ENCODE assay signal across 31 mouse cellular contexts in genomic region chr7:141317619-141318132, GRCm38 (mm10). TPM values are rescaled to one million over a fixed set of nuclear protein-coding genes. Genes with fewer than 3 reads are reported as not detected.
A peak's percentile ranks its signal among the peaks of the same experiment; 100 is the strongest.
DNase-seq lines count a peak whose midpoint lies in the region; ATAC-seq and TF ChIP-seq lines count a peak whose summit lies in the region.
"Had no signal": no experiment of that assay in that cellular context is flagged by ENCODE, and none has a peak within 500 bp of the region (broad histone marks: within the 10 kb centered on the region; RNA-seq: fewer than 3 reads in every experiment).

No protein-coding gene starts in this region.

- TF ChIP-seq CTCF in intestine, postnatal 0 days (IDR thresholded peaks at IDR 0.05; ENCODE audit: low read depth): no peak
- no peak for TF ChIP-seq CTCF in forebrain, postnatal 0 days (IDR thresholded peaks at IDR 0.05; ENCODE audit: low read depth)

- ATAC-seq in kidney, embryonic 16.5 days (ENCODE audit: low FRiP score, low TSS enrichment): no peak
- ATAC-seq in liver, embryonic 13.5 days (ENCODE audit: low read depth): peak; percentile 45; the same call in 1 of the 2 replicates
- ATAC-seq in liver, embryonic 11.5 days (replicated peaks; ENCODE audit: low FRiP score): no peak
- ATAC-seq in intestine, embryonic 15.5 days: peak; percentile 36; the same call in 1 of the 2 replicates
- peak; percentile 87 for ATAC-seq in intestine, postnatal 0 days
- no peak for ATAC-seq in forebrain, postnatal 0 days
- ATAC-seq: activated CD4-positive, CD25-positive, alpha-beta regulatory T cell, adult 4 months; CD4-positive, CD25-positive, alpha-beta regulatory T cell, adult 4 months; forebrain, embryonic 15.5 days had no signal

- H3K27ac ChIP-seq in kidney, embryonic 16.5 days (ENCODE audit: low read length): no peak overlapping the region
- H3K27ac ChIP-seq in liver, embryonic 13.5 days: no peak overlapping the region
- no peak overlapping the region for H3K27ac ChIP-seq in liver, embryonic 11.5 days (ENCODE audit: low read depth, low read length)
- H3K27ac ChIP-seq in intestine, embryonic 15.5 days: no peak overlapping the region
- peak overlapping the region; percentile 73 for H3K27ac ChIP-seq in intestine, postnatal 0 days (ENCODE audit: low read depth, low read length)
- H3K27ac ChIP-seq in forebrain, postnatal 0 days (ENCODE audit: low read depth, low read length): no peak overlapping the region
- H3K27ac ChIP-seq: embryonic facial prominence, embryonic 10.5 days; embryonic facial prominence, embryonic 13.5 days; forebrain, embryonic 12.5 days; forebrain, embryonic 15.5 days; gastrocnemius, adult 2 months; hindbrain, embryonic 10.5 days; hindbrain, embryonic 13.5 days had no signal

- no peak overlapping the region for H3K4me3 ChIP-seq in kidney, embryonic 16.5 days (ENCODE audit: low read length)
- H3K4me3 ChIP-seq in liver, embryonic 13.5 days (replicated peaks): no peak overlapping the region
- H3K4me3 ChIP-seq in liver, embryonic 11.5 days (ENCODE audit: low read depth, low read length): no peak overlapping the region
- no peak overlapping the region for H3K4me3 ChIP-seq in intestine, embryonic 15.5 days (replicated peaks)
- no peak overlapping the region for H3K4me3 ChIP-seq in intestine, postnatal 0 days (ENCODE audit: low read depth, low read length)
- H3K4me3 ChIP-seq in forebrain, postnatal 0 days (ENCODE audit: low read depth, low read length): no peak overlapping the region
- H3K4me3 ChIP-seq: embryonic facial prominence, embryonic 10.5 days; embryonic facial prominence, embryonic 13.5 days; erythroblast, embryonic 14.5 days; forebrain, embryonic 12.5 days; forebrain, embryonic 15.5 days; gastrocnemius, adult 2 months; hindbrain, embryonic 10.5 days; hindbrain, embryonic 13.5 days had no signal

- no peaks in the 10 kb centered on the region for H3K27me3 ChIP-seq in kidney, embryonic 16.5 days (ENCODE audit: insufficient read depth, low read length)
- H3K27me3 ChIP-seq in liver, embryonic 13.5 days: no peaks in the 10 kb centered on the region
- H3K27me3 ChIP-seq in liver, embryonic 11.5 days (replicated peaks; ENCODE audit: control insufficient read depth, insufficient read depth, low read length): no peaks in the 10 kb centered on the region
- H3K27me3 ChIP-seq in intestine, embryonic 15.5 days (replicated peaks): no peaks in the 10 kb centered on the region
- H3K27me3 ChIP-seq in intestine, postnatal 0 days (replicated peaks; ENCODE audit: control insufficient read depth, insufficient read depth, low read length): no peaks in the 10 kb centered on the region
- no peaks in the 10 kb centered on the region for H3K27me3 ChIP-seq in forebrain, postnatal 0 days (ENCODE audit: insufficient read depth, low read length)
- H3K27me3 ChIP-seq: embryonic facial prominence, embryonic 13.5 days; forebrain, embryonic 12.5 days; forebrain, embryonic 15.5 days; hindbrain, embryonic 13.5 days had no signal

- H3K4me1 ChIP-seq in kidney, embryonic 16.5 days (ENCODE audit: insufficient read depth, low read length): no peaks in the 10 kb centered on the region
- no peaks in the 10 kb centered on the region; the same call in 1 of the 2 replicates for H3K4me1 ChIP-seq in liver, embryonic 13.5 days (replicated peaks)
- H3K4me1 ChIP-seq in liver, embryonic 11.5 days (replicated peaks; ENCODE audit: control insufficient read depth, insufficient read depth, low read length): no peaks in the 10 kb centered on the region
- H3K4me1 ChIP-seq in intestine, embryonic 15.5 days (replicated peaks): no peaks in the 10 kb centered on the region
- no peaks in the 10 kb centered on the region for H3K4me1 ChIP-seq in intestine, postnatal 0 days (replicated peaks; ENCODE audit: control insufficient read depth, insufficient read depth, low read length)
- no peaks in the 10 kb centered on the region for H3K4me1 ChIP-seq in forebrain, postnatal 0 days (ENCODE audit: insufficient read depth)
- H3K4me1 ChIP-seq: embryonic facial prominence, embryonic 10.5 days; embryonic facial prominence, embryonic 13.5 days; forebrain, embryonic 12.5 days; forebrain, embryonic 15.5 days; hindbrain, embryonic 10.5 days; hindbrain, embryonic 13.5 days had no signal

- peaks cover 88% of the 10 kb centered on the region for H3K36me3 ChIP-seq in kidney, embryonic 16.5 days (ENCODE audit: insufficient read depth, low read length)
- peaks cover 99% of the 10 kb centered on the region for H3K36me3 ChIP-seq in liver, embryonic 13.5 days
- H3K36me3 ChIP-seq in liver, embryonic 11.5 days (ENCODE audit: control insufficient read depth, insufficient read depth, low read length): peaks cover 49% of the 10 kb centered on the region
- H3K36me3 ChIP-seq in intestine, embryonic 15.5 days: peaks cover 67% of the 10 kb centered on the region
- H3K36me3 ChIP-seq in intestine, postnatal 0 days (ENCODE audit: control insufficient read depth, insufficient read depth): peaks cover 65% of the 10 kb centered on the region
- peaks cover 95% of the 10 kb centered on the region for H3K36me3 ChIP-seq in forebrain, postnatal 0 days (ENCODE audit: insufficient read depth)

- H3K4me2 ChIP-seq in kidney, embryonic 16.5 days (replicated peaks; ENCODE audit: low read depth, low read length): no peak overlapping the region
- no peak overlapping the region for H3K4me2 ChIP-seq in liver, embryonic 13.5 days
- H3K4me2 ChIP-seq in liver, embryonic 11.5 days: no peak overlapping the region
- no peak overlapping the region for H3K4me2 ChIP-seq in intestine, embryonic 15.5 days (replicated peaks)
- no peak overlapping the region for H3K4me2 ChIP-seq in intestine, postnatal 0 days (replicated peaks; ENCODE audit: low read depth)
- H3K4me2 ChIP-seq in forebrain, postnatal 0 days (ENCODE audit: low read depth): no peak overlapping the region
- H3K4me2 ChIP-seq: embryonic facial prominence, embryonic 13.5 days; forebrain, embryonic 12.5 days; forebrain, embryonic 15.5 days; heart, embryonic 11.5 days; hindbrain, embryonic 13.5 days had no signal

- no peaks in the 10 kb centered on the region for H3K9me3 ChIP-seq in kidney, embryonic 16.5 days (ENCODE audit: low read length)
- H3K9me3 ChIP-seq in liver, embryonic 13.5 days (replicated peaks): no peaks in the 10 kb centered on the region
- no peaks in the 10 kb centered on the region for H3K9me3 ChIP-seq in liver, embryonic 11.5 days (ENCODE audit: control insufficient read depth, low read length)
- H3K9me3 ChIP-seq in intestine, embryonic 15.5 days: no peaks in the 10 kb centered on the region
- H3K9me3 ChIP-seq in intestine, postnatal 0 days (ENCODE audit: control insufficient read depth): no peaks in the 10 kb centered on the region
- H3K9me3 ChIP-seq in forebrain, postnatal 0 days (ENCODE audit: low read length): no peaks in the 10 kb centered on the region
- H3K9me3 ChIP-seq: embryonic facial prominence, embryonic 10.5 days; embryonic facial prominence, embryonic 13.5 days; forebrain, embryonic 12.5 days; forebrain, embryonic 15.5 days; hindbrain, embryonic 10.5 days; hindbrain, embryonic 13.5 days had no signal

- no peak overlapping the region for H3K9ac ChIP-seq in kidney, embryonic 16.5 days (replicated peaks; ENCODE audit: low read length)
- H3K9ac ChIP-seq in liver, embryonic 13.5 days: no peak overlapping the region
- no peak overlapping the region for H3K9ac ChIP-seq in liver, embryonic 11.5 days (ENCODE audit: low read depth, low read length)
- H3K9ac ChIP-seq in intestine, embryonic 15.5 days: no peak overlapping the region
- no peak overlapping the region for H3K9ac ChIP-seq in intestine, postnatal 0 days (ENCODE audit: low read depth, low read length)
- no peak overlapping the region for H3K9ac ChIP-seq in forebrain, postnatal 0 days
- H3K9ac ChIP-seq: embryonic facial prominence, embryonic 13.5 days; forebrain, embryonic 12.5 days; forebrain, embryonic 15.5 days; hindbrain, embryonic 13.5 days had no signal

- peak; percentile 45 for DNase-seq in kidney, adult 9 months
- DNase-seq in liver, embryonic 13.5 days: no peak
- DNase-seq in liver, embryonic 11.5 days (ENCODE audit: low spot score): no peak
- DNase-seq in forebrain, postnatal 0 days: no peak
- DNase-seq in left cerebral cortex, adult 18-20 months (ENCODE audit: low spot score in 2 of 2): no peak
- DNase-seq: adrenal gland, adult 8-10 months; adrenal gland, postnatal 25 days; cerebellum, adult 11-12 months; cerebellum, adult 8-10 months; cerebellum, postnatal 10 days; cerebellum, postnatal 36 days; embryo, embryonic 11 days; gastrocnemius, adult 2 months; gastrocnemius, postnatal 14 days; heart, adult 11 months; heart, postnatal 36 days had no signal

- 86% methylated on average over 1 of the region's 1 CpGs for WGBS in kidney, embryonic 16.5 days
- WGBS in liver, embryonic 13.5 days (ENCODE audit: insufficient replicate concordance): 65% methylated on average over 1 of the region's 1 CpGs
- 77% methylated on average over 1 of the region's 1 CpGs for WGBS in liver, embryonic 11.5 days
- WGBS in intestine, embryonic 15.5 days: 90% methylated on average over 1 of the region's 1 CpGs
- 43% methylated on average over 1 of the region's 1 CpGs for WGBS in intestine, postnatal 0 days
- 75% methylated on average over 1 of the region's 1 CpGs for WGBS in forebrain, postnatal 0 days

RNA-seq across cellular contexts. Expression of gene Deaf1, which starts 9.8 kb away (rescaled TPM):
- 77.4 and 87.5 TPM in 2 replicates for polyA plus RNA-seq in kidney, embryonic 16.5 days (2015; fragmentation: Nextera tagmentation; extraction: Ambion mirVana)
- polyA plus RNA-seq in liver, embryonic 13.5 days (2015; fragmentation: Nextera tagmentation; extraction: Ambion mirVana): 16.3 and 17.1 TPM in 2 replicates
- polyA plus RNA-seq in liver, embryonic 11.5 days (2014; fragmentation: Nextera tagmentation; extraction: Ambion mirVana): 48.6 and 54.0 TPM in 2 replicates
- 63.1 and 63.5 TPM in 2 replicates for polyA plus RNA-seq in intestine, embryonic 15.5 days (2015; fragmentation: Nextera tagmentation; extraction: Ambion mirVana)
- polyA plus RNA-seq in intestine, postnatal 0 days (2015; fragmentation: Nextera tagmentation; extraction: Ambion mirVana): 52.8 and 55.7 TPM in 2 replicates
- total RNA-seq in forebrain, postnatal 0 days (2014; rRNA removed): 238 and 239 TPM in 2 replicates
- 282 and 289 TPM in 2 replicates for polyA plus RNA-seq in forebrain, postnatal 0 days (2015; fragmentation: Nextera tagmentation; extraction: Ambion mirVana)
- 10 to 100 TPM; 62.8 to 70.5 TPM for total RNA-seq in left cerebral cortex, adult 18-20 months (2021)

RNA-seq across cellular contexts. Expression of gene Tmem80, which starts 9.9 kb away (rescaled TPM):
- 49.3 and 59.8 TPM in 2 replicates for polyA plus RNA-seq in kidney, embryonic 16.5 days (2015; fragmentation: Nextera tagmentation; extraction: Ambion mirVana)
- polyA plus RNA-seq in liver, embryonic 13.5 days (2015; fragmentation: Nextera tagmentation; extraction: Ambion mirVana): 18.2 and 19.6 TPM in 2 replicates
- polyA plus RNA-seq in liver, embryonic 11.5 days (2014; fragmentation: Nextera tagmentation; extraction: Ambion mirVana): 22.2 and 27.4 TPM in 2 replicates
- 35.1 and 35.6 TPM in 2 replicates for polyA plus RNA-seq in intestine, embryonic 15.5 days (2015; fragmentation: Nextera tagmentation; extraction: Ambion mirVana)
- polyA plus RNA-seq in intestine, postnatal 0 days (2015; fragmentation: Nextera tagmentation; extraction: Ambion mirVana): 21.8 and 23.3 TPM in 2 replicates
- total RNA-seq in forebrain, postnatal 0 days (2014; rRNA removed): 25.2 and 33.2 TPM in 2 replicates
- polyA plus RNA-seq in forebrain, postnatal 0 days (2015; fragmentation: Nextera tagmentation; extraction: Ambion mirVana): 32.9 and 34.7 TPM in 2 replicates
- total RNA-seq in left cerebral cortex, adult 18-20 months (2021): 10 to 100 TPM; 24.6 to 34.6 TPM

RNA-seq across cellular contexts. Expression of gene Eps8l2, which starts 21.0 kb away (rescaled TPM):
- 59.4 and 62.9 TPM in 2 replicates for polyA plus RNA-seq in kidney, embryonic 16.5 days (2015; fragmentation: Nextera tagmentation; extraction: Ambion mirVana)
- 5.1 and 6.6 TPM in 2 replicates for polyA plus RNA-seq in liver, embryonic 13.5 days (2015; fragmentation: Nextera tagmentation; extraction: Ambion mirVana)
- polyA plus RNA-seq in liver, embryonic 11.5 days (2014; fragmentation: Nextera tagmentation; extraction: Ambion mirVana): 5.4 and 7.7 TPM in 2 replicates
- polyA plus RNA-seq in intestine, embryonic 15.5 days (2015; fragmentation: Nextera tagmentation; extraction: Ambion mirVana): 117 and 133 TPM in 2 replicates
- polyA plus RNA-seq in intestine, postnatal 0 days (2015; fragmentation: Nextera tagmentation; extraction: Ambion mirVana): 234 and 248 TPM in 2 replicates
- total RNA-seq in forebrain, postnatal 0 days (2014; rRNA removed): 1.0 and 1.1 TPM in 2 replicates
- polyA plus RNA-seq in forebrain, postnatal 0 days (2015; fragmentation: Nextera tagmentation; extraction: Ambion mirVana): 0.74 and 0.82 TPM in 2 replicates
- 1 to 10 TPM; 3.5 to 6.3 TPM for total RNA-seq in left cerebral cortex, adult 18-20 months (2021)
- polyA plus RNA-seq: activated CD4-positive, CD25-positive, alpha-beta regulatory T cell, adult 4 months; CD4-positive, CD25-positive, alpha-beta regulatory T cell, adult 4 months had no signal

RNA-seq across cellular contexts. Expression of gene Drd4, which starts 25.9 kb away (rescaled TPM):
- 1.3 and 1.5 TPM in 2 replicates for polyA plus RNA-seq in kidney, embryonic 16.5 days (2015; fragmentation: Nextera tagmentation; extraction: Ambion mirVana)
- 0.03 TPM in 1 of 2 replicates, not detected in the other for polyA plus RNA-seq in liver, embryonic 13.5 days (2015; fragmentation: Nextera tagmentation; extraction: Ambion mirVana)
- polyA plus RNA-seq in liver, embryonic 11.5 days (2014; fragmentation: Nextera tagmentation; extraction: Ambion mirVana): 0.16 and 0.17 TPM in 2 replicates
- polyA plus RNA-seq in intestine, embryonic 15.5 days (2015; fragmentation: Nextera tagmentation; extraction: Ambion mirVana): 0.35 and 0.40 TPM in 2 replicates
- polyA plus RNA-seq in intestine, postnatal 0 days (2015; fragmentation: Nextera tagmentation; extraction: Ambion mirVana): 0.33 and 0.38 TPM in 2 replicates
- 0.31 and 0.38 TPM in 2 replicates for total RNA-seq in forebrain, postnatal 0 days (2014; rRNA removed)
- 0.90 and 0.98 TPM in 2 replicates for polyA plus RNA-seq in forebrain, postnatal 0 days (2015; fragmentation: Nextera tagmentation; extraction: Ambion mirVana)
- under 1 TPM; 0.33 to 0.66 TPM for total RNA-seq in left cerebral cortex, adult 18-20 months (2021)
- total RNA-seq: adrenal gland, postnatal 25 days; gastrocnemius, adult 2 months; heart, adult 8-10 months; heart, postnatal 36 days had no signal
- polyA plus RNA-seq: activated CD4-positive, CD25-positive, alpha-beta regulatory T cell, adult 4 months; CD4-positive, CD25-positive, alpha-beta regulatory T cell, adult 4 months; erythroblast, embryonic 14.5 days; heart, embryonic 14.5 days had no signal

RNA-seq across cellular contexts. Expression of gene Sct, which starts 38.7 kb away (rescaled TPM):
- 45.2 and 47.1 TPM in 2 replicates for polyA plus RNA-seq in kidney, embryonic 16.5 days (2015; fragmentation: Nextera tagmentation; extraction: Ambion mirVana)
- polyA plus RNA-seq in liver, embryonic 13.5 days (2015; fragmentation: Nextera tagmentation; extraction: Ambion mirVana): 0.22 TPM in 1 of 2 replicates, not detected in the other
- polyA plus RNA-seq in liver, embryonic 11.5 days (2014; fragmentation: Nextera tagmentation; extraction: Ambion mirVana): 1.2 and 1.6 TPM in 2 replicates
- polyA plus RNA-seq in intestine, embryonic 15.5 days (2015; fragmentation: Nextera tagmentation; extraction: Ambion mirVana): 203 and 260 TPM in 2 replicates
- polyA plus RNA-seq in intestine, postnatal 0 days (2015; fragmentation: Nextera tagmentation; extraction: Ambion mirVana): 348 and 368 TPM in 2 replicates
- total RNA-seq in forebrain, postnatal 0 days (2014; rRNA removed): not detected in 2 replicates
- polyA plus RNA-seq in forebrain, postnatal 0 days (2015; fragmentation: Nextera tagmentation; extraction: Ambion mirVana): 2.9 and 3.9 TPM in 2 replicates
- total RNA-seq in left cerebral cortex, adult 18-20 months (2021): not detected
- total RNA-seq: adrenal gland, postnatal 25 days; gastrocnemius, adult 2 months; heart, adult 8-10 months; heart, postnatal 36 days had no signal
- polyA plus RNA-seq: activated CD4-positive, CD25-positive, alpha-beta regulatory T cell, adult 4 months; CD4-positive, CD25-positive, alpha-beta regulatory T cell, adult 4 months; erythroblast, embryonic 14.5 days had no signal

Comparison
In these comparisons a context has a peak if more than half of its experiments do, and no peak if none do; other contexts are left out.
1. ATAC-seq: peak in liver, embryonic 13.5 days (single experiment), intestine, embryonic 15.5 days (single experiment) and intestine, postnatal 0 days (single experiment); none in kidney, embryonic 16.5 days (single experiment), liver, embryonic 11.5 days (single experiment) and forebrain, postnatal 0 days (single experiment).